Mouse (Mus musculus) midbrain, embryonic 15.5 days (tissue): ENCODE results near the gene Klkb1. TPM values are rescaled to one million over a fixed set of nuclear protein-coding genes. Genes with fewer than 3 reads are reported as not detected.

Source experiments
- ATAC-seq: fragments of 200-750 bp; cut with Nextera tagmentation; replicated peaks from 2 replicates; pipeline ENCODE4 v1.8.0; 2017; ENCODE audit warnings: moderate TSS enrichment
- H3K27ac ChIP-seq: fragments of 300-500 bp; sonication (generic); 2 replicates; pipeline ENCODE4 v1.5.1; 2015; ENCODE audit warnings: mild to moderate bottlenecking, inconsistent platforms
- H3K27me3 ChIP-seq: fragments of 300-500 bp; sonication (generic); replicated peaks from 2 replicates; pipeline ENCODE4 v1.6.1; 2015; ENCODE audit warnings: inconsistent platforms
- H3K36me3 ChIP-seq: fragments of 300-500 bp; sonication (generic); replicated peaks from 2 replicates; pipeline ENCODE4 v1.6.1; 2015; ENCODE audit warnings: inconsistent platforms
- H3K4me1 ChIP-seq: fragments of 300-500 bp; sonication (generic); 2 replicates; pipeline ENCODE4 v1.6.1; 2015; ENCODE audit warnings: inconsistent platforms
- H3K4me2 ChIP-seq: fragments of 300-500 bp; sonication (generic); 2 replicates; pipeline ENCODE4 v1.6.1; 2015; ENCODE audit warnings: inconsistent platforms, mild to moderate bottlenecking, moderate library complexity
- H3K4me3 ChIP-seq: fragments of 300-500 bp; sonication (generic); 2 replicates; pipeline ENCODE4 v1.5.1; 2015; ENCODE audit warnings: mild to moderate bottlenecking, inconsistent platforms
- H3K9ac ChIP-seq: fragments of 300-500 bp; sonication (generic); 2 replicates; pipeline ENCODE4 v1.6.1; 2015; ENCODE audit warnings: mild to moderate bottlenecking, inconsistent platforms
- H3K9me3 ChIP-seq: fragments of 300-500 bp; sonication (generic); 2 replicates; pipeline ENCODE4 v1.6.1; 2016; ENCODE audit warnings: inconsistent platforms
- WGBS: fragments of 180-500 bp; shearing (Covaris S2); methylation state at CpG from one replicate; pipeline ENCODE4 v1.1.7; 2015; ENCODE audit warnings: mixed read lengths; 5-methylcytosine and 5-hydroxymethylcytosine counted together
- polyA plus RNA-seq: library from polyadenylated mRNA; unstranded; fragments of >200 nt; fragmentation: Nextera tagmentation; extraction: Ambion mirVana; gene quantifications from 2 replicates; pipeline ENCODE4 v1.2.1, GENCODE M21; 2015

Klkb1 gene
- polyA plus RNA-seq, 1 experiment from 2014 or later, result 0.03 TPM

- H3K27ac ChIP-seq, result no peak overlapping the region
- no peak for ATAC-seq
- H3K4me3 ChIP-seq, result no peak overlapping the region
- H3K27me3 ChIP-seq, result no peaks in the 10 kb centered on the region
- H3K9ac ChIP-seq, result no peak overlapping the region
- no peak overlapping the region for H3K4me2 ChIP-seq
- H3K36me3 ChIP-seq, result no peaks in the 10 kb centered on the region
- H3K4me1 ChIP-seq, result peaks cover 3% of the 10 kb centered on the region
- H3K9me3 ChIP-seq, result no peaks in the 10 kb centered on the region
- WGBS, result 88% methylated on average over 6 of the region's 6 CpGs
Measured at GRCm38 (mm10) chr8:45235228-45235627, 59.4 kb downstream of the Klkb1 start.

- no peak overlapping the region for H3K9ac ChIP-seq
- H3K36me3 ChIP-seq, result no peaks in the 10 kb centered on the region
- no peak for ATAC-seq
- H3K27ac ChIP-seq, result no peak overlapping the region
- no peak overlapping the region for H3K4me2 ChIP-seq
- H3K4me1 ChIP-seq, result peaks cover 3% of the 10 kb centered on the region
- 76% methylated on average over 3 of the region's 3 CpGs for WGBS
- H3K9me3 ChIP-seq, result no peaks in the 10 kb centered on the region
- no peak overlapping the region for H3K4me3 ChIP-seq
- no peaks in the 10 kb centered on the region for H3K27me3 ChIP-seq
Measured at GRCm38 (mm10) chr8:45233256-45233655, 61.4 kb downstream of the Klkb1 start.

Other genes starting within 250 kb of the Klkb1 start
- 0.36 and 0.45 TPM in 2 replicates for gene Mtnr1a, start 225.7 kb downstream of the Klkb1 start, polyA plus RNA-seq
- not detected in 2 replicates for gene F11, start 32.8 kb downstream of the Klkb1 start, polyA plus RNA-seq
- gene Gm45753, start 13.6 kb upstream of the Klkb1 start, polyA plus RNA-seq, result not detected in 2 replicates
- 1.3 and 1.8 TPM in 2 replicates for gene Cyp4v3, start 38.4 kb upstream of the Klkb1 start, polyA plus RNA-seq
- gene Fam149a, start 87.4 kb upstream of the Klkb1 start, polyA plus RNA-seq, result 9.9 and 11.4 TPM in 2 replicates
- 1.1 and 1.3 TPM in 2 replicates for gene Tlr3, start 116.2 kb upstream of the Klkb1 start, polyA plus RNA-seq
- 56.8 and 65.1 TPM in 2 replicates for gene Sorbs2, start 212.9 kb upstream of the Klkb1 start, polyA plus RNA-seq